Mouse (Mus musculus) cerebellum, postnatal 36 days (tissue): Measurements from ENCODE around the gene Tet3.
A peak's percentile ranks its signal among the peaks of the same experiment; 100 is the strongest.

Experiments
- DNase-seq, 2 experiments: peaks; one replicate each; pipeline ENCODE4 v3.0.0; 2021 to 2022; ENCODE audit warnings: mixed read lengths in 2 of 2

Gene Tet3

GRCm38 (mm10) chr6:83322794-83323193 lies 136.1 kb downstream of the Tet3 start:
- DNase-seq, result no peak

GRCm38 (mm10) chr6:83321927-83322326 lies 137.0 kb downstream of the Tet3 start:
- no peak for DNase-seq

- peak; percentile 91 to 92 for DNase-seq
These were observed 141.7 kb downstream of the Tet3 start for GRCm38 (mm10) chr6:83317108-83317741.

DNA sequence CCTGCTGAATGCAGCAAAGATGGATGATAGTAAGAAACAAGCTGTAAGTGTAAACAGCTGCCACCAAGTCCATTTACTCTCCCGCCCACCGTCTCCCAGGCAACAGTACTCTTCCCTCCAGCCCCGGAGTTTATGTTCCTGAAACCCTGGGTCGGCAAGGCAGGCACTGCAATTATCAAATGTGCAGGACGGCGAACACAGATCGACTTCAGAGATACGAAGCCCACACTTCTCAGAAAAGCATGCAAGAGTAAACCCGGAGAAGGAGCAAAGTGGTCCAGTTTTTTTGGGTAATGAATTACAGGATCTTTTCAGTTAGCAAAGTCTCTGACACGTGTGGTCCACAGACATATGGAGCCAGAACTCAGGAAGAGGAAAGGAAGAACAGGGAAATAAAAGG lies 142.9 kb downstream of the Tet3 start:
- no peak for DNase-seq

DNA sequence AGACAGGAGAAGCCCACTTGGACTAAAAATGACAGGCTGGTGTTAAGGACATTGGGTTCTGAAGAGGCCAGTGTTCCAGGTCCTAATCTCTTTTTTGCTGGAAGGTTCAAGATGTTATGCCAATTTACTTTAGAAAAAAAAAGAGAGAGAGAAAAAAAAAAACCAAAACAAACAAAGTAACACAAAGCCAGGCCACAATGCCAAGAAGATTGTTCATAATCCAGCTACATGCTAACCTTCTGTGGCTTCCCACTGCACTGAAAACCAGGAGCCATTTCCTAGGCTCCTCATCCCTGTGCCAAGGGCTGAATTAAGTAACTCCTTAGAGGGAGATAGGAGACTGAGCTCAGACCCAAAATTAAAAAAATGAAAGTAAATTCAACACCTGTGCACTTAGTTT lies 143.6 kb downstream of the Tet3 start:
- no peak for DNase-seq

GRCm38 (mm10) chr6:83312514-83312913 lies 146.4 kb downstream of the Tet3 start:
- DNase-seq, result no peak
